Mouse (Mus musculus): ENCODE measurements around the gene Ap5z1. TPM values are rescaled to one million over a fixed set of nuclear protein-coding genes. Genes with fewer than 3 reads are reported as not detected.

Gene Ap5z1
- polyA plus RNA-seq, 1 experiment from 2014 or later, result 17.3 TPM

DNA sequence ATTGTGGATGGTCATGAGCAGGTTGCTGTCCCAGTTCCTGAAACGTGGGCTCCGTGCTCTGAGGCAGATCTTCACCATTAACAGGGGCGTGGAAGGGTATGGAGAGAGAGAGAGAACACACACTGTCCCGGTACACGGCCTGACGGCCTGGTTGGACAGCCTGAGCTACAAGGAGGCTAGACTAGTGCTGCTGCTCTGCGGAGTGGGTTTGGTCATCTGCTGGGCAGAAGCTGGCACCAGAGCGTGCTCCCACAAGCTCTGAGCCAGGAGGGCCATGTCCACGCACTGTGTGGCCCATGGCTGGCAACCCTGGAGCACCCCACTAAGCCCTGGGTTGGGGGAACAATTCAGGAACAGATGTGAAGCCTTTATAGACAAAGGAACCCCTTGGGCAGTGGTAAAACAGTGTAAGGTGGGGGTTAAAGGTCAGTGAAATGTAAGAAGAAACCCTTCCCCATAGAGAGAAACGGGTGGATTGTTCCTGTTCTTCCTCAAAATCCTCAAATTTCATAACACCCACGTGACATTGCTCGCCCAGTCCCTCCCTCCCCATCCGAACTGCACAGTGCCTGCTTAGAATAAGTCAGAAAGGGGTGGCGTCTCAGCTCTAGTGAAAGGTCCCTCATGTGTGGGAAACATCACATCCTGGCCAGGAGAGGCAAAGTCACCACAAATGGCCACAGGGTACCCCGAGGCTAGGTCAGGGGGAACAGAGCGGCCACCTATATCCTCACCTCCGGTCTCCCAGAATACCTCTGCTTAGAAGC, 4.8 kb upstream of the Ap5z1 start:
- H3K4me2 ChIP-seq (ENCODE audit: low read depth, low read length), result no peak overlapping the region
- H3K27me3 ChIP-seq (replicated peaks; ENCODE audit: control insufficient read depth, insufficient read depth, low read length), result no peaks in the 10 kb centered on the region
- H3K36me3 ChIP-seq (ENCODE audit: control insufficient read depth, insufficient read depth, low read length), result peaks cover 16% of the 10 kb centered on the region
- peaks cover 13% of the 10 kb centered on the region for H3K4me1 ChIP-seq (ENCODE audit: control insufficient read depth, insufficient read depth, low read length)
- no peak for ATAC-seq
- H3K4me3 ChIP-seq (ENCODE audit: low read length), result no peak overlapping the region
- no peaks in the 10 kb centered on the region for H3K9me3 ChIP-seq (ENCODE audit: control insufficient read depth, low read length)
- peak overlapping the region; percentile 21; the same call in 1 of the 2 replicates for H3K9ac ChIP-seq (ENCODE audit: low read depth, low read length)
- H3K27ac ChIP-seq (ENCODE audit: low read length), result peak overlapping the region; percentile 48; the same call in 1 of the 2 replicates
- 83% methylated on average over 17 of the region's 17 CpGs for WGBS

DNA sequence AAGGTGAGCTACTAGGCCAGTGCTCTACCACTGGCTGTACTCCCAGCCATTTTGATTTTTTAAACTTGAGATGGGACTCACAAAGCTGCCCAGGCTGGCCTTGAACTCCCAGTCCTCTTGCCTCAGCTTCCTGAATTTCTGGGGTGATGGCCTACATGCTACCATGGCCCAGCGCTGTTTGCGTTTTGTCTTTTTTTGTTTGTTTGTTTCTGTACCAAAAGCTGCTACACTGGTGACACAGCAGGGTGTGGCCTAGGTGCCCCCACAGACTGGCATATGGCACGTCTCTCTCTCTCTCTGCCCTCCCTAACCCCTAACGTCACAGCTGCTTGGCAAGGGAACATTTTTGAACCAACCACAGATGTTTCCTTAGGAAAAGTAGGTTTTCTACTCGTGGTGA, 3.9 kb upstream of the Ap5z1 start:
- ATAC-seq, result no peak
- WGBS, result 77% methylated on average over 5 of the region's 5 CpGs

DNA sequence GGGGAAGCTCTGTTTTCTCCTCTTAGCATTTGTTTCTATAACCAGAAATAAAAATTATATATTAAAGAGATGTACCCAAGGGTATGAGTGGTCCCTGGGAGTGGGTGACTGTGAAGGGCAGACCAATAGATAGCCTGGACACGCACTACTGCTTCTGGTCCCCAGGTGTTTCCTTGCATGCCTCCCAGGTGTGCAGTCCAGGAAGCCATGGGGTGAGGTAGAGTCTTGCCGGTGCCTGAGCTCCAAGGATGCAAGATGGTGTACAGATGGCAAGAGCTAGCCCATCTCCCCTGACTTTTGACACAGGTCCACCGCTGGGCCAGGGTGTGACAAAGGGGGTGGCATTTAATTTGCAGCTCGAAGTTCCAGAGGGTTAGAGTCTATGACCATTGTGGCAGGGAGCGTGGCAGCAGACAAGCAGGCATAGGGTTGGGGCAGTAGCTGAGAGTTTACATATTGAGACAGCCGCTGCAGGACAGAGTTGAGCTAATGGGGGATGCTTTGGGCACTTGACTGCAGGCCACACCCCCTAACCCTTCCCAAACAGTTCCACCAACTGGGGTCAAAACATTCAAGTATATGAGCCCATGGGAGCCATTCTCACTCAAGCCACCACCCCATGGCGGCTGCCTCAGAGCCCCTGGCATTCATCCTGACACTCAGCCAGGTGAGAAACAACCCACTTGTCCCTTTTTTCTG, 1.7 kb upstream of the Ap5z1 start:
- Histone ChIP-seq H3K27ac (ENCODE audit: low read length) (no peak overlapping the region), H3K27me3 (replicated peaks; ENCODE audit: control insufficient read depth, insufficient read depth, low read length) (no peaks in the 10 kb centered on the region), H3K36me3 (ENCODE audit: control insufficient read depth, insufficient read depth, low read length) (peaks cover 17% of the 10 kb centered on the region), H3K9me3 (ENCODE audit: control insufficient read depth, low read length) (no peaks in the 10 kb centered on the region), H3K4me3 (ENCODE audit: low read length) (no peak overlapping the region), H3K4me2 (ENCODE audit: low read depth, low read length) (no peak overlapping the region), H3K4me1 (ENCODE audit: control insufficient read depth, insufficient read depth, low read length) (peaks cover 20% of the 10 kb centered on the region), H3K9ac (ENCODE audit: low read depth, low read length) (no peak overlapping the region)
- 95% methylated on average over 7 of the region's 7 CpGs for WGBS
- no peak for ATAC-seq

More for the DNA sequence above, 3.9 kb upstream of the Ap5z1 start:
- peaks cover 13% of the 10 kb centered on the region for H3K36me3 ChIP-seq (ENCODE audit: control insufficient read depth, insufficient read depth, low read length)
- no peaks in the 10 kb centered on the region for H3K9me3 ChIP-seq (ENCODE audit: control insufficient read depth, low read length)
- H3K27ac ChIP-seq (ENCODE audit: low read length), result no peak overlapping the region
- peaks cover 17% of the 10 kb centered on the region for H3K4me1 ChIP-seq (ENCODE audit: control insufficient read depth, insufficient read depth, low read length)
- H3K4me3 ChIP-seq (ENCODE audit: low read length), result no peak overlapping the region
- H3K9ac ChIP-seq (ENCODE audit: low read depth, low read length), result no peak overlapping the region
- no peaks in the 10 kb centered on the region for H3K27me3 ChIP-seq (replicated peaks; ENCODE audit: control insufficient read depth, insufficient read depth, low read length)
- H3K4me2 ChIP-seq (ENCODE audit: low read depth, low read length), result no peak overlapping the region

DNA sequence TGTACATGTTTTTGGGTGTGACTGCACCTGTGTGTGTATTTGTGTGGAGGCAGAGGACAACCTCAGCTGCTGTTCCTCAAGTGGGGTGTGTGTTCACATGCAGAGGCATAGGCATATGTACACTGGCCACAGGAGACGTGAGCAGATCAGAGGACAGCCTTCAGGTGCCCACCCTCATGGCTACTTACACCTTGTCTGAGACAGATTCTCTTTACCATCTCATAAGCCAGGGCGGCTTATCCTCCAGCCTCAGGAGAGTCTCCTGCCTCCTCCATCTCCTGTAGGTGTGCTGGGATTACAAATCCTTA, 1.1 kb upstream of the Ap5z1 start:
- H3K27ac ChIP-seq (ENCODE audit: low read length), result no peak overlapping the region

DNA sequence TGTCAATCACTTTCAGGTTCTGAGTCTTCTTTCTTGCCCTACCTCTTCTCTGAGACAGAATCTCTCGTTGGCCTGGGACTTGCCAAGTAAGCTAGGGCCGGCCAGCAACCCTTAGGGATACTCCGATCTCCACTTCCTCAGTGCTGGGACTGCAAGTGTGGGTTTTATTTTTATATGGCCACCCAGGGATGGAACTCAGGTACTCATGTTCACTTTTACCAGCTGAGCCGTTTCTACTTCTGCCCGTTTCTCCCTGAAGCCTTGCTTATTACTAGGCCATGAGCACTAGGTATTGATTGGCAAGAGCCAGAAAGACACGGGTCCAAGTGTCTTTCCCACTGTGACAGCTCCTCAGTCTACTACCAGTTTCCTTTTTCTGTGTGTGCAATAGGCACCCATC, 733 bp upstream of the Ap5z1 start:
- Histone ChIP-seq H3K4me3 (ENCODE audit: low read length) (peak overlapping the region; percentile 72; the same call in 1 of the 2 replicates), H3K9me3 (ENCODE audit: control insufficient read depth, low read length) (no peaks in the 10 kb centered on the region), H3K36me3 (ENCODE audit: control insufficient read depth, insufficient read depth, low read length) (peaks cover 20% of the 10 kb centered on the region), H3K27me3 (replicated peaks; ENCODE audit: control insufficient read depth, insufficient read depth, low read length) (no peaks in the 10 kb centered on the region), H3K9ac (ENCODE audit: low read depth, low read length) (peak overlapping the region; percentile 55), H3K4me2 (ENCODE audit: low read depth, low read length) (peak overlapping the region; percentile 58), H3K4me1 (ENCODE audit: control insufficient read depth, insufficient read depth, low read length) (peaks cover 20% of the 10 kb centered on the region), H3K27ac (ENCODE audit: low read length) (peak overlapping the region; percentile 78)
- ATAC-seq, result no peak
- 85% methylated on average over 6 of the region's 6 CpGs for WGBS

More for the DNA sequence above, 1.1 kb upstream of the Ap5z1 start:
- Histone ChIP-seq H3K4me1 (ENCODE audit: control insufficient read depth, insufficient read depth, low read length) (peaks cover 20% of the 10 kb centered on the region), H3K36me3 (ENCODE audit: control insufficient read depth, insufficient read depth, low read length) (peaks cover 17% of the 10 kb centered on the region), H3K4me3 (ENCODE audit: low read length) (no peak overlapping the region), H3K9ac (ENCODE audit: low read depth, low read length) (no peak overlapping the region), H3K9me3 (ENCODE audit: control insufficient read depth, low read length) (no peaks in the 10 kb centered on the region), H3K27me3 (replicated peaks; ENCODE audit: control insufficient read depth, insufficient read depth, low read length) (no peaks in the 10 kb centered on the region), H3K4me2 (ENCODE audit: low read depth, low read length) (no peak overlapping the region)
- 92% methylated on average over 2 of the region's 2 CpGs for WGBS
- ATAC-seq, result no peak

DNA sequence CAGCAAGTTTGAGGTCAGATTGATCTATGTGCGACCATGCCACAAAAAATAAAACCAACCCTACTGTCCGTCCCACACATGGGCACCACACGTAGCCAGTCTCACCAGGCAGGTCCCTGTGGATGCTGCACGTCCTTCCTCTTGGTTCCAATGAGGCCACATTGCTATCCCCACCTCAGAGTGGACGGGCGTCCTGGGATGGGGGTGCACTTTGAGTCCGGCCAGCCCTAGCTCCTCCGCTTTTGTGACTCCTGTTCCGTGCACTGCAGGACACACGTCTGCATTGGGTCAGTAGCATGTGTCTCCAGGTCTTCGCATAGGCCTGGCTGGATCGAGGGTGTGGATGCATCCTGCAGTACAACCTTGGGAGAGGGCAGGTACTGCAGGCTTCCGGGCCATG, 4.6 kb downstream of the Ap5z1 start:
- H3K27me3 ChIP-seq (replicated peaks; ENCODE audit: control insufficient read depth, insufficient read depth, low read length), result no peaks in the 10 kb centered on the region
- no peak overlapping the region for H3K4me3 ChIP-seq (ENCODE audit: low read length)
- no peak overlapping the region for H3K9ac ChIP-seq (ENCODE audit: low read depth, low read length)
- no peak overlapping the region for H3K27ac ChIP-seq (ENCODE audit: low read length)
- no peak overlapping the region for H3K4me2 ChIP-seq (ENCODE audit: low read depth, low read length)
- H3K9me3 ChIP-seq (ENCODE audit: control insufficient read depth, low read length), result no peaks in the 10 kb centered on the region
- peaks cover 7% of the 10 kb centered on the region for H3K4me1 ChIP-seq (ENCODE audit: control insufficient read depth, insufficient read depth, low read length)
- 0 out of 2 replicates have a peak, but pooled peaks cover 7% of the 10 kb centered on the region for H3K36me3 ChIP-seq (ENCODE audit: control insufficient read depth, insufficient read depth, low read length)
- WGBS, result 93% methylated on average over 13 of the region's 13 CpGs
- ATAC-seq, result no peak

DNA sequence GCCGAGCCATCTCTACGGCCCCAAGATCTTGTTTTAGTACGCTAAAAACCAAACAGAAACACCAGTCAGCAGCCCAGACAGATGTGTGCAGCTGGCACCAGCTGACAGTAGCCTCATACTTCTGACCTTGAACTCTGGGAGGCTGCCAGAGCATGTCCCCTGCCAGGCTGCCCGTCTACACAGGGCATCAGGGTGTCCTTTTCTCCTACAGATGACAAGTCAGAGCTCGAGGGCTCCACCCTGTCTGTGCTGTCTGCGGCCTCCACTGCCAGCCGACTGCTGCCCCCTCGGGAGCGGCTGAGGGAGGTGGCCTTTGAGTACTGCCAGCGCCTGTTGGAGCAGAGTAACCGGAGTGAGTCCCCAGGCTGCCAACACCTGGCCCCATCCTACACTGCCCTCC, 6.1 kb downstream of the Ap5z1 start:
- 88% methylated on average over 11 of the region's 11 CpGs for WGBS

DNA sequence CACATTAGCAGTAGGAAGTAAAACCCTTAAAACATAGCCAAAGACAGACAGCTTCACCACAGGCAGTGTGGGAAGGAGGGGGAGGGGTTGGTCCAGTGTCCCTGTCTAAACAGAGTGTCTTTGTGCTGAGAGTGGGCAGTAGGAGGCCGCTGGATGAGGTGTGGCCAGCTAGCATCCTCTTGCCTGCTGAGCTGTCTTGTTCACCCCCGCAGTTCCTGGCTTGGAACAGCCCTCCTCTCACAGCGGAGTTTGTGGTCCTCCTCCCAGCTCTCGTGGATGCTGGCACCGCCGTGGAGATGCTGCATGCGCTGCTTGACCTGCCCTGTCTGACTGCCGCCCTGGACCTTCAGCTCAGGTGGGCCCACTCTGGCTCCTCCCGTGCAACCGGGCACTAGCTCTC, 10.0 kb downstream of the Ap5z1 start:
- no peak for ATAC-seq
- 64% methylated on average over 10 of the region's 10 CpGs for WGBS
- H3K27me3 ChIP-seq (replicated peaks; ENCODE audit: control insufficient read depth, insufficient read depth, low read length), result no peaks in the 10 kb centered on the region
- no peak overlapping the region for H3K4me2 ChIP-seq (ENCODE audit: low read depth, low read length)
- no peak overlapping the region for H3K4me3 ChIP-seq (ENCODE audit: low read length)
- no peak overlapping the region for H3K9ac ChIP-seq (ENCODE audit: low read depth, low read length)
- no peaks in the 10 kb centered on the region for H3K9me3 ChIP-seq (ENCODE audit: control insufficient read depth, low read length)
- peaks cover 3% of the 10 kb centered on the region; the same call in 1 of the 2 replicates for H3K36me3 ChIP-seq (ENCODE audit: control insufficient read depth, insufficient read depth, low read length)
- H3K27ac ChIP-seq (ENCODE audit: low read length), result no peak overlapping the region
- H3K4me1 ChIP-seq (ENCODE audit: control insufficient read depth, insufficient read depth, low read length), result no peaks in the 10 kb centered on the region

More for the DNA sequence above, 6.1 kb downstream of the Ap5z1 start:
- no peak overlapping the region for H3K4me3 ChIP-seq (ENCODE audit: low read length)
- H3K4me1 ChIP-seq (ENCODE audit: control insufficient read depth, insufficient read depth, low read length), result peaks cover 3% of the 10 kb centered on the region
- no peak overlapping the region for H3K27ac ChIP-seq (ENCODE audit: low read length)
- H3K9ac ChIP-seq (ENCODE audit: low read depth, low read length), result no peak overlapping the region
- no peaks in the 10 kb centered on the region for H3K27me3 ChIP-seq (replicated peaks; ENCODE audit: control insufficient read depth, insufficient read depth, low read length)
- no peak for ATAC-seq
- no peak overlapping the region for H3K4me2 ChIP-seq (ENCODE audit: low read depth, low read length)
- no peaks in the 10 kb centered on the region for H3K9me3 ChIP-seq (ENCODE audit: control insufficient read depth, low read length)
- H3K36me3 ChIP-seq (ENCODE audit: control insufficient read depth, insufficient read depth, low read length), result peaks cover 9% of the 10 kb centered on the region; the same call in 1 of the 2 replicates

DNA sequence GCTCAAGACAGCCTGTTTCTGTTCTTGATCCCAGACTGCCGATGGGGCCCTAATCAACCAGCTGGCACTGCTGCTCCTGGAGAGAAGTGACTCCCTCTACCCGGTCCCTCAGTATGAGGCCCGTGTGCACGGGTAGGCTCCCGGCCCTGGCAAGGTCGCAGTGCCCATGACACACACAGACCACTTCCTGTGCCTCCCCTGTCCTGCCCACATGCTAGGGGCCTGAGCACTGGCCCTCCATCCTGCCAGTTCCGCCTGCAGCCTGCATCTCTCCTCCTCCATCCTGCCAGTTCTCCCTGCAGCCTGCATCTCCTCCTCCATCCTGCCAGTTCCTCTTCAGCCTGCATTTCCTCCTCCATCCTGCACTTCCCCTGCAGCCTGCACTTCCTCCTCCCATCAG, 11.9 kb downstream of the Ap5z1 start:
- H3K36me3 ChIP-seq (ENCODE audit: control insufficient read depth, insufficient read depth, low read length), result peaks cover 3% of the 10 kb centered on the region; the same call in 1 of the 2 replicates
- H3K4me3 ChIP-seq (ENCODE audit: low read length), result no peak overlapping the region
- H3K27me3 ChIP-seq (replicated peaks; ENCODE audit: control insufficient read depth, insufficient read depth, low read length), result no peaks in the 10 kb centered on the region
- no peak overlapping the region for H3K27ac ChIP-seq (ENCODE audit: low read length)
- no peak overlapping the region for H3K9ac ChIP-seq (ENCODE audit: low read depth, low read length)
- WGBS, result 81% methylated on average over 7 of the region's 7 CpGs
- H3K9me3 ChIP-seq (ENCODE audit: control insufficient read depth, low read length), result no peaks in the 10 kb centered on the region
- H3K4me1 ChIP-seq (ENCODE audit: control insufficient read depth, insufficient read depth, low read length), result no peaks in the 10 kb centered on the region
- no peak overlapping the region for H3K4me2 ChIP-seq (ENCODE audit: low read depth, low read length)
- ATAC-seq, result no peak
